Comparison of ENCODE assay signal across 8 mouse cellular contexts in the genomic region with DNA sequence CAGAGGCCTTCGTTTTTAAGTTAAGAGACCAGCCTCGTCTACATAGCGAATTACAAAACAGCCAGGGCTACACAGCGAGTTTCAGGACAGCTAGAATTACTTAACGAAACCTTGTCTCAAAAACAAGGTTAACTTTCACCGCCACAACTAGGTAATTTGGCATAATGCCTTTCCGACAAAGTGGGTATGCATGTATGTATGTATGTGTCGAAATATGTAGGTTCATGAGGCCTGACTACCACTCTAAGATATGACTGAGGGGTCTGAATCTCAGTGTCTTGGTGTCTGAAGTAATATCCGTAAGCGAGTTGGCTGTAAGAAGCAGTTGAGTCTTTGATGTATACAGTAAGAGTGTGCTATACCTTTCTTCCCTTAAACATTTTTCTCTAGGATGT. TPM values are rescaled to one million over a fixed set of nuclear protein-coding genes. Genes with fewer than 3 reads are reported as not detected.
DNase-seq lines count a peak whose midpoint lies in the region; ATAC-seq and TF ChIP-seq lines count a peak whose summit lies in the region.

No protein-coding gene starts in this region.

- intact Hi-C loops in heart, postnatal 10 days (cut with DNase I) = loop anchor here (10.0 kb wide), 1 partner anchor 263 kb away; the partner anchor contains the start of gene Polr3k

- H3K27me3 ChIP-seq in heart, embryonic 12.5 days (replicated peaks) = no peaks in the 10 kb centered on the region
- H3K27me3 ChIP-seq in ES-Bruce4 (ENCODE audit: control insufficient read depth, insufficient read depth, low read length, poor library complexity, severe bottlenecking) = no peaks in the 10 kb centered on the region
- no peaks in the 10 kb centered on the region for H3K27me3 ChIP-seq in forebrain, embryonic 15.5 days
- peaks cover 34% of the 10 kb centered on the region for H3K27me3 ChIP-seq in liver, embryonic 15.5 days

- no peak for TF ChIP-seq POLR2A in ES-Bruce4 (IDR thresholded peaks at IDR 0.05; ENCODE audit: insufficient read depth, low read length)

- TF ChIP-seq CTCF in ES-Bruce4 (IDR thresholded peaks at IDR 0.05; ENCODE audit: low read depth, low read length) = no peak

- peak overlapping the region; percentile 94 for H3K9ac ChIP-seq in heart, embryonic 12.5 days
- H3K9ac ChIP-seq in ES-Bruce4 (ENCODE audit: low read depth, poor library complexity, severe bottlenecking) = peak overlapping the region; percentile 82
- H3K9ac ChIP-seq in forebrain, embryonic 15.5 days (replicated peaks) = peak overlapping the region; percentile 83
- H3K9ac ChIP-seq in liver, embryonic 15.5 days = peak overlapping the region; percentile 93

- TF ChIP-seq EP300 in ES-Bruce4 (IDR thresholded peaks at IDR 0.05; ENCODE audit: insufficient read depth, low read depth, low read length) = no peak

- H3K4me2 ChIP-seq in heart, embryonic 12.5 days = peak overlapping the region; percentile 80
- H3K4me2 ChIP-seq in forebrain, embryonic 15.5 days (replicated peaks) = peak overlapping the region; percentile 66
- H3K4me2 ChIP-seq in liver, embryonic 15.5 days = peak overlapping the region; percentile 88

- no peak for DNase-seq in heart, postnatal 10 days
- DNase-seq in ovary, postnatal 14 days (ENCODE audit: low spot score) = no peak
- no peak for DNase-seq in ovary, adult 18-20 months (ENCODE audit: low spot score)

- no peak for ATAC-seq in heart, embryonic 12.5 days (ENCODE audit: insufficient number of reproducible peaks, low FRiP score)
- ATAC-seq in forebrain, embryonic 15.5 days (replicated peaks) = no peak
- no peak for ATAC-seq in liver, embryonic 15.5 days (ENCODE audit: insufficient read depth)
- no peak for ATAC-seq in CD4-positive, CD25-positive, alpha-beta regulatory T cell, adult 4 months

- H3K4me1 ChIP-seq in heart, embryonic 12.5 days (replicated peaks) = peaks cover 14% of the 10 kb centered on the region
- no peaks in the 10 kb centered on the region for H3K4me1 ChIP-seq in ES-Bruce4 (ENCODE audit: control insufficient read depth, insufficient read depth, low read length)
- H3K4me1 ChIP-seq in forebrain, embryonic 15.5 days = peaks cover 44% of the 10 kb centered on the region
- H3K4me1 ChIP-seq in liver, embryonic 15.5 days (replicated peaks) = peaks cover 47% of the 10 kb centered on the region

- H3K9me3 ChIP-seq in heart, embryonic 12.5 days (replicated peaks) = no peaks in the 10 kb centered on the region
- H3K9me3 ChIP-seq in ES-Bruce4 (replicated peaks; ENCODE audit: control insufficient read depth, insufficient read depth, low read length, poor library complexity, severe bottlenecking) = no peaks in the 10 kb centered on the region
- H3K9me3 ChIP-seq in forebrain, embryonic 15.5 days = no peaks in the 10 kb centered on the region
- no peaks in the 10 kb centered on the region for H3K9me3 ChIP-seq in liver, embryonic 15.5 days (replicated peaks)

- WGBS in heart, embryonic 12.5 days = 26% methylated on average over 10 of the region's 10 CpGs
- WGBS in forebrain, embryonic 15.5 days = 30% methylated on average over 10 of the region's 10 CpGs
- WGBS in liver, embryonic 15.5 days (ENCODE audit: insufficient replicate concordance) = 25% methylated on average over 10 of the region's 10 CpGs

- peaks cover 4% of the 10 kb centered on the region; the same call in 1 of the 2 replicates for H3K36me3 ChIP-seq in heart, embryonic 12.5 days
- H3K36me3 ChIP-seq in ES-Bruce4 (ENCODE audit: control insufficient read depth, insufficient read depth, low read length, poor library complexity, severe bottlenecking) = no peaks in the 10 kb centered on the region
- no peaks in the 10 kb centered on the region for H3K36me3 ChIP-seq in forebrain, embryonic 15.5 days
- no peaks in the 10 kb centered on the region for H3K36me3 ChIP-seq in liver, embryonic 15.5 days (replicated peaks)

- peak overlapping the region; percentile 94 for H3K4me3 ChIP-seq in heart, embryonic 12.5 days
- peak overlapping the region; percentile 69 for H3K4me3 ChIP-seq in ES-Bruce4 (ENCODE audit: low read depth, low read length)
- peak overlapping the region; percentile 79 for H3K4me3 ChIP-seq in forebrain, embryonic 15.5 days
- peak overlapping the region; percentile 86 for H3K4me3 ChIP-seq in liver, embryonic 15.5 days (replicated peaks)

- peak overlapping the region; percentile 81 for H3K27ac ChIP-seq in heart, embryonic 12.5 days (ENCODE audit: poor library complexity, severe bottlenecking)
- H3K27ac ChIP-seq in ES-Bruce4 (ENCODE audit: insufficient read depth, low read length) = no peak overlapping the region
- H3K27ac ChIP-seq in forebrain, embryonic 15.5 days (replicated peaks) = no peak overlapping the region
- H3K27ac ChIP-seq in liver, embryonic 15.5 days (replicated peaks) = peak overlapping the region; percentile 87

RNA-seq across cellular contexts. Expression of gene Samd10, which starts 2.7 kb away (rescaled TPM):
- 12.4 and 13.4 TPM in 2 replicates for polyA plus RNA-seq in heart, embryonic 12.5 days (2016; fragmentation: Nextera tagmentation; extraction: Ambion mirVana)
- total RNA-seq in heart, postnatal 10 days (2021) = 1 to 10 TPM; 2.7 to 3.2 TPM
- 12.5 and 14.7 TPM in 2 replicates for polyA plus RNA-seq in ES-Bruce4 (2011; ENCODE audit: insufficient read depth, insufficient read length, low read depth, missing spikeins)
- 110 and 112 TPM in 2 replicates for polyA plus RNA-seq in forebrain, embryonic 15.5 days (2015; fragmentation: Nextera tagmentation; extraction: Ambion mirVana)
- 2.2 and 2.6 TPM in 2 replicates for polyA plus RNA-seq in liver, embryonic 15.5 days (2015; fragmentation: Nextera tagmentation; extraction: Ambion mirVana)
- 1 to 10 TPM; 5.9 to 7.1 TPM for polyA plus RNA-seq in CD4-positive, CD25-positive, alpha-beta regulatory T cell, adult 4 months (2017; shearing (Covaris generic))

RNA-seq across cellular contexts. Expression of gene Zfp512b, which starts 9.1 kb away (rescaled TPM):
- polyA plus RNA-seq in heart, embryonic 12.5 days (2016; fragmentation: Nextera tagmentation; extraction: Ambion mirVana) = 44.8 and 46.1 TPM in 2 replicates
- 10 to 100 TPM; 31.2 to 39.5 TPM for total RNA-seq in heart, postnatal 10 days (2021)
- polyA plus RNA-seq in ES-Bruce4 (2011; ENCODE audit: insufficient read depth, insufficient read length, low read depth, missing spikeins) = 14.6 and 14.7 TPM in 2 replicates
- polyA plus RNA-seq in forebrain, embryonic 15.5 days (2015; fragmentation: Nextera tagmentation; extraction: Ambion mirVana) = 76.5 and 83.7 TPM in 2 replicates
- polyA plus RNA-seq in liver, embryonic 15.5 days (2015; fragmentation: Nextera tagmentation; extraction: Ambion mirVana) = 9.3 and 9.6 TPM in 2 replicates
- 10 to 100 TPM; 19.0 to 45.0 TPM for polyA plus RNA-seq in CD4-positive, CD25-positive, alpha-beta regulatory T cell, adult 4 months (2017; shearing (Covaris generic))

RNA-seq across cellular contexts. Expression of gene Prpf6, which starts 10.1 kb away (rescaled TPM):
- 46.8 and 48.8 TPM in 2 replicates for polyA plus RNA-seq in heart, embryonic 12.5 days (2016; fragmentation: Nextera tagmentation; extraction: Ambion mirVana)
- total RNA-seq in heart, postnatal 10 days (2021) = 10 to 100 TPM; 37.0 to 41.1 TPM
- 80.1 and 80.4 TPM in 2 replicates for polyA plus RNA-seq in ES-Bruce4 (2011; ENCODE audit: insufficient read depth, insufficient read length, low read depth, missing spikeins)
- 72.1 and 75.4 TPM in 2 replicates for polyA plus RNA-seq in forebrain, embryonic 15.5 days (2015; fragmentation: Nextera tagmentation; extraction: Ambion mirVana)
- 23.8 and 25.9 TPM in 2 replicates for polyA plus RNA-seq in liver, embryonic 15.5 days (2015; fragmentation: Nextera tagmentation; extraction: Ambion mirVana)
- 100 to 1,000 TPM in 1 of 2 experiments, 10 to 100 TPM in 1; 86.8 to 115 TPM for polyA plus RNA-seq in CD4-positive, CD25-positive, alpha-beta regulatory T cell, adult 4 months (2017; shearing (Covaris generic))

RNA-seq across cellular contexts. Expression of gene Uckl1, which starts 17.1 kb away (rescaled TPM):
- polyA plus RNA-seq in heart, embryonic 12.5 days (2016; fragmentation: Nextera tagmentation; extraction: Ambion mirVana) = 64.2 and 65.3 TPM in 2 replicates
- 10 to 100 TPM; 43.3 to 47.1 TPM for total RNA-seq in heart, postnatal 10 days (2021)
- 37.1 and 37.5 TPM in 2 replicates for polyA plus RNA-seq in ES-Bruce4 (2011; ENCODE audit: insufficient read depth, insufficient read length, low read depth, missing spikeins)
- 61.0 and 63.8 TPM in 2 replicates for polyA plus RNA-seq in forebrain, embryonic 15.5 days (2015; fragmentation: Nextera tagmentation; extraction: Ambion mirVana)
- 20.4 and 27.5 TPM in 2 replicates for polyA plus RNA-seq in liver, embryonic 15.5 days (2015; fragmentation: Nextera tagmentation; extraction: Ambion mirVana)
- polyA plus RNA-seq in CD4-positive, CD25-positive, alpha-beta regulatory T cell, adult 4 months (2017; shearing (Covaris generic)) = 100 to 1,000 TPM; 178 to 280 TPM

RNA-seq across cellular contexts. Expression of gene Gm29797, which starts 55.1 kb away (rescaled TPM):
- not detected in 2 replicates for polyA plus RNA-seq in heart, embryonic 12.5 days (2016; fragmentation: Nextera tagmentation; extraction: Ambion mirVana)
- total RNA-seq in heart, postnatal 10 days (2021) = not detected
- polyA plus RNA-seq in ES-Bruce4 (2011; ENCODE audit: insufficient read depth, insufficient read length, low read depth, missing spikeins) = 1.2 and 1.6 TPM in 2 replicates
- 0.26 TPM in 1 of 2 replicates, not detected in the other for polyA plus RNA-seq in forebrain, embryonic 15.5 days (2015; fragmentation: Nextera tagmentation; extraction: Ambion mirVana)
- not detected in 2 replicates for polyA plus RNA-seq in liver, embryonic 15.5 days (2015; fragmentation: Nextera tagmentation; extraction: Ambion mirVana)
- polyA plus RNA-seq in CD4-positive, CD25-positive, alpha-beta regulatory T cell, adult 4 months (2017; shearing (Covaris generic)) = not detected

Comparison
In these comparisons a context has a peak if more than half of its experiments do, and no peak if none do; other contexts are left out.
1. H3K27ac ChIP-seq: peak in heart, embryonic 12.5 days (single experiment) and liver, embryonic 15.5 days (single experiment); none in ES-Bruce4 (single experiment) and forebrain, embryonic 15.5 days (single experiment).
2. Peak in every context shown above with its lines, with median percentiles within 50 percentile points of each other: H3K4me2 ChIP-seq, H3K4me3 ChIP-seq and H3K9ac ChIP-seq.